Mouse (Mus musculus) spleen, postnatal 36 days (tissue): ENCODE results near the gene Srrm4.
"Not testable (repeated sequence)": the region's sequence is repeated elsewhere in the genome, so short reads cannot be mapped to it uniquely, and the experiment has no call there.

ENCODE experiments used
- DNase-seq, 2 experiments: peaks; one replicate each; pipeline ENCODE4 v3.0.0; 2022; ENCODE audit warnings: low spot score in 2 of 2, mixed read lengths in 1 of 2

The Srrm4 gene

GRCm38 (mm10) chr5:116442697-116443458 is 148.7 kb downstream of the Srrm4 start:
- DNase-seq = no peak

- DNase-seq = no peak
Observed at GRCm38 (mm10) chr5:116440251-116440650, 151.4 kb downstream of the Srrm4 start.

GRCm38 (mm10) chr5:116438328-116438727 is 153.3 kb downstream of the Srrm4 start:
- DNase-seq = no peak

GRCm38 (mm10) chr5:116436117-116436516 is 155.5 kb downstream of the Srrm4 start:
- no peak for DNase-seq

- no peak for DNase-seq
Observed at GRCm38 (mm10) chr5:116434976-116435850, 156.4 kb downstream of the Srrm4 start.

GRCm38 (mm10) chr5:116432871-116433270 is 158.7 kb downstream of the Srrm4 start:
- DNase-seq = no peak

GRCm38 (mm10) chr5:116426701-116427100 is 164.9 kb downstream of the Srrm4 start:
- DNase-seq = no peak

GRCm38 (mm10) chr5:116425709-116426108 is 165.9 kb downstream of the Srrm4 start:
- not testable (repeated sequence) for DNase-seq

DNA sequence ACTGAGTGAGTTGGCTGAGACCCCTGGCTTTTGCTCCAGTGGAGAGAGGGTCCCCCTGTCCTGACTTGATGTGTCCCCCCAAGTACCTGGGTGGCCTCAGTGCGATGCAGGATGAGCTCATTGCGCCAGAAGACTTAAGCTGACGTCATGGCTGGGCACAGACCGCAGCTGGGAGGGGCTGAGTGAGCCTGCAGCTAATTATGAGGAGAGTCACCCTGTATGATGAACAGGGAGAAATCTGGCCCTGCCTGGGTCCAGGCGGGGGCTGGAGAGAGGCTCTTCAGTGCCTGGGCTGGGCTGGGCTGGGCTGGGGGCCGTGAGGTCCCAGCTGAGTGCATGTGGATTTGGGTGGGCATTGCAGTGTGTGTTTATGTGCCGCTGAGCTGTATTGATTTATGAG is 166.3 kb downstream of the Srrm4 start:
- no peak for DNase-seq

DNA sequence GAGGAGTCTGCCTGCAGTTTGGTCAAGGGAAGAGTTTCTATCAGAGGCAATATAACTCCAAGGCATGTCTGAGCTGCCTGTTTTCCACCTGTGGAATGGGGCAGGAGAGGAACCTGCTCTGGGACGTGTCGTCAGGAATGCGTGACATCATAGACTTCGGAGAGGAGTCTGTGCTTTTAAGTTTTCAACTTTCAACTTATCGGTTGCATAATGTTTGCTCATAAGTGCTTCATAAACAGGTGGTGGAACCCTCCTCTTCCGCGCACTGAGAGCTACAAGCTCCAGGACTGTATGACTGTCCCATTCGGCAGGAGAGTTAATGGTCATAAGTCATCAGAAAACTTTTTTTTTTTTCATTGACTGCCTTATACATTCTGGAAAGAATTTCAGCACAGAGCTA is 167.9 kb downstream of the Srrm4 start:
- DNase-seq = no peak

DNA sequence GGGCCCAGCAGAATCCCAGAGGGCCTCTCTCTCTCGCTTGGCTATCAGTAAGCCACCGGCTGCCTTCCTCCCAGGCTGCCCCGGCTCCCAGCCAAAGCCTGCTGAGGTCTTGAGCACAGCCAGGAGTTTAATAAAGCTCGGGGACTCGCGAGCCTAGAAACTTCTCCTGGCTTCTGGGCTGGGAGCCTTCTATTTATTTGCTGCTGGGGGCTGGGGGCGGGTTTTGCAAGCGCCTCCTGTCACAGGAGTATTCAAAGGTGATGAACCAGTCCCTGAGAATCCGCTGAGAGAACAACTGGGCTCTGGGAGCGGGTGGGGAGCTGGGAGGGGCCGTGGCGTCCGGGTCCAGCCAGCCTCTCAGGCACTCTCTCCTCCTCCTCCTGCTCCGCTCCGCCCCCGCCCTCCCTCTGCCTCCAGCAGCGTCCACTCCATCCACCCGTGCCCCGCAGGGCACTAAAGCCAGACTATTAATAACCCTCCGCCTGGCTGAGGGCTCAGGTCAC is 168.9 kb downstream of the Srrm4 start, which contains the start of gene Hspb8:
Gene Hspb8, minus strand, starts transcription at position 166 of the 503 bp plus-strand sequence.
- DNase-seq = no peak

DNA sequence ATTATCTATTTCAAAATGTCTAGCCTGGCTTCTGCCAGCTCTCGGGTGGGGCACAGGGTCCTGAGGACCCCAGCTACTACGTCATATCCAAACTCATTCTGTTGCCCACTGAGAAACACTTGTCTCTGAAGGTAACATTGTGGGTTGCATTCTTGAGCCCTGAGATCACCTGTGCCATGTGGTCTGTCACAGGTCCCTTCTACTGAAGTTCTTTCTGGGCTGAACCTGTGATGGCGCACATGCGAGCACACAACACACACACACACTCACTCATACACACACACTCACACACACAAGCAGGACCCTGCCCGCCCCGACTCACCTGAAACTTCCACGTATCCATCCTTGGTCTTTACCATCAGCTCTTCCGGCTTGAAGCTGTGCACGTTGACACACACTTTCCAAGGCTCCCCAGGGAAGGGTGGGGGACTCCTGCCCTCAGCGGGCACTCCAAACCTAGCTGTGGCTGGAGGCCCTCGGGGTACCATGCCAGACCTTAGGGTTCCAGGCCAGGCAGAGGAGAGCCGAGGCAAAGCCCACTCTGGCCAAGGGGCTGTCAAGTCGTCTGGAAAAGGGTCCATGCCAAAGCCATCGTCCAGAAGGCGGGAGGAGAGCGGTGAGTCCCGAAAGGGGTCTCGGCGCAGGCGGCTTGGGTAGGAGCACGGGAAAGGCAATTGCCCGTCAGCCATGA is 169.7 kb downstream of the Srrm4 start:
- DNase-seq = no peak

GRCm38 (mm10) chr5:116420759-116421225 is 170.8 kb downstream of the Srrm4 start:
- no peak for DNase-seq

GRCm38 (mm10) chr5:116420213-116420612 is 171.4 kb downstream of the Srrm4 start:
- DNase-seq = no peak

DNA sequence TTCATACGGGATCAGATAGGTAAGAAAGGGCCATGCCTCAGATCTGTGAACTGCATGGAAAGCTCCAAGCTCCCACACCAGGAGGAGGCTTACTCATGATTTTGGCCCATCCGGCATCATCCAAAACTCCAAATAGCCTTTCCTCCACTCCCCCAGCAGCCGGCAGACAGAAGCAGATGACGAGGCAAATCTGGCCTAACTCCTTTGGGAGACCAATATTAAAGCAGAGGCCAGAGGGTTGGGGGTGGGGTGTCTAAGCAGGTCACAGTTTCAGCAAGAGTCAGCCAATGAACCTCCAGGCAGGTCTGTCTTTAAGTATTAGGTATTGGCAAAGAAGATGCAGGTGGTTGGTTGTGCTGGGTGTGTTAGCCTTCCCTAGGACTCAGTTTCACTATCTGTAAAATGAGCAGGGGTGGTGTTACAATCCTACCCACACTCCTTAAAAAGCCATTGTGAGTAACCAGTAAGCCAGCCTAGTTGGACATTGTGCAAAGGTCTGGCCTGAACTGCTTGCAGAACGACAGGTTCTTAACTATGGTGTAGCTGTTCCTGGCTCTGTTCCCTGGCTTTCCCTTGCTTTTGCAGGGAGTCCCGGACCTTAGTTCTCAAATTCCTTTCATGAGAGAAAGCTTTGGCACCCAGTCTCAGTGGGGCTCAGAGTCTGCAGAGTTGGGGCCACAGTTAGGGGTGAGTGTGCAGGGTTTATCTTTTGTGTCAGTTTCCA is 172.1 kb downstream of the Srrm4 start:
- no peak for DNase-seq

DNA sequence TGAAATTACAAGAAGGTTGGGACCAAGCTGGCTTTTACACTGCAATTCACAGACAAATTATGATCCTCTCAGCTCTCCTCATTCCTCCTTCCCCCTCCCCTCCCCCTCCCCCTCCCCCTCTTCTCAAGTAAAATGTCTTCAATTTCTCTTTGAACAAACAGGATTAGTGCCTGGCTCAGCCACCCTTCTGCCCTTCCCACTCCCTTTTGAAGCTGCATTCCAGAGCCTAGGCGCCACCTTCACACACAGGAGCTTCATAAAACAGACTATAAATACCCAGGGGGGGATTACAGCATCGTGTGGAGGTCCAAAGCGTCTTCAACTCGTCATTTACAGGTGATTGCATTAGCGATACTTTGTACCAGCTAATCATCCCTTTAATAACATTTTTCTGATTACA is 175.4 kb downstream of the Srrm4 start:
- DNase-seq = no peak

DNA sequence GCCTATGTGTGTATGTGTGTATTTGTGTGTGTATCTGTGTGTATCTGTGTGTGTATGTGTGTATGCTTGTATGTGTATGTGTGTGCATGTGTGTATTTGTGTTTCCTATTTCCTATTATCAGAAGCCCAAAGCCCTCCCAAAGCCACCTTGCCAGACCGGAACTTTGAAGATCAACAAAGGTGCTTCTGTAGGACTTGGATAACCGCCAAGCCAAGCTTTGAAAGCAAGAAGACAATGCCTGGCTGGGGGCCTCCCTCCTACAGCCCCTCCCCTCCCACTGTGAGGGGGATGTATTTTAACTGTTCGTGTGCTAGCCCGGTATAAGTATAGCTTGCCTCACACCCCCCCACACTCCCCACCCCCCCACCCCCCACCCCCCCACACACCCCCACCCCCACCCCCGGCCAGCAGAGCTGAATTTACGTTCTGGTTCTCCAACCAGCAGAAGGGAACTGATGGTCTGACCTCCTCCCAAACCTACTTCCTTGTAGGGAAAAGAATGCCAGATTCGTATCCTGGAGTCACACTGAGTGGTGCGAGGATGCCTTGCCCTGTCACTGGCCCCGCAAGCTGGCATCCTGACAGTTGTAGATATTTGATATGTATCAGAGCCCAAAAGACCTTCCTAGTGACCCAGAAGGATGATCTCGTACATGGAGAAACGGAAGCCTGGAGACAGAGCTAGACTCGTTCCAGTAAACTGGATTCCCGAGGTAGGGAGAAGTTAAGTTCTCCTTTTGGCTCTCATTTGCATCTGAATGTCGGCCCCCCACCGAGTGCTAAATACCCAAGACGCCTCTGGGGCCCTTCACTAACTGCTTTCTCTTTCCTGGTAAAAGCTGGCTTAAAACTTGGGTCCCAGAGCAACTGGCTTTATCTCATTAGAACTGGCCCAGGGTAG is 181.7 kb downstream of the Srrm4 start:
- no peak for DNase-seq

DNA sequence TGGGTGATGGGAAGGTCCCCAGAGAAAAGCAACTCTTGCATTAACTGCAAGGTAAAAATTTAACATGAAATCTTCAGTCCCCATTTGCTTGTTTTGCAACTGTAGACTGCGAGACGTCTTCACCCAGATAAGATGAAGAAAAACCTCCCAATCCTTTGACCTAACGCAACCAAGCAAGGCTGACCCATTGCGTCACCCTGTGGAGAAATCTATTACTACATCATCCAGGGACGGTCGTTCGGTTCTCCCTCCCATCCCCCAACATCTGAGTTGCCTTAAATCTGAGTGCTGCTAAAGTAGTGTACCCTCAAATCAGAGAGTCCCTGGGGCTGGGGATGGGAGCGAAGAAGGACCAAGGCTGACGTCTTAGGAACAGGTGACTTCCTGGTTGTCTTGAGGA is 182.7 kb downstream of the Srrm4 start:
- no peak for DNase-seq

GRCm38 (mm10) chr5:116407936-116408335 is 183.7 kb downstream of the Srrm4 start:
- DNase-seq = no peak

DNA sequence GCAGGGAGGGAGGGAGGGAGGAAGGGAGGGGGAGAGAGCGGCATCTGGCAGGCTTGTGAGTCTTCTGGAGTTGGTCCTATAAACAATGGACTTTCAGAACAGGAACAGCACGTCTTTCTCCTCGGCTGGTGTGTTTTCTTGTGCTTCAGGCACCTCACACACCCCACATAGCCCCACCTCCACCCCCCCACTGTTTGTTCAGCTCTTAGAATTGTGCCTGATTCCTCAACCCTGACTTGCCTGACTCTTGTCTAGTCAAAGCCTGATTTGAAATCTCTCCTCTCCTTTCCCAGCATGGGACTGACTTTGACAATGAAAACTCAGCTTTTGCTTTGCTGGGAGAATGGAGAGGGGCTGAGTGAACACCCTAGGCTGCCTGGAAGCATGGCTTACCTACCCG is 184.3 kb downstream of the Srrm4 start:
- no peak for DNase-seq
